Mouse (Mus musculus): ENCODE results near the gene Sertad2. TPM values are rescaled to one million over a fixed set of nuclear protein-coding genes. Genes with fewer than 3 reads are reported as not detected.

Sertad2 gene
- total RNA-seq (2021): 10 to 100 TPM; 20.1 to 23.6 TPM
- long read RNA-seq, experiment 1, full-length matches to known transcripts: 2 of 25 reads
- long read RNA-seq, experiment 1, partial matches to known transcripts: 0 of 25 reads
- long read RNA-seq, experiment 1, other reads (novel, unspliced or antisense): 23 of 25 reads
- long read RNA-seq, experiment 2, partial matches to known transcripts: 0 of 9 reads
- long read RNA-seq, experiment 2, other reads (novel, unspliced or antisense): 9 of 9 reads

DNA sequence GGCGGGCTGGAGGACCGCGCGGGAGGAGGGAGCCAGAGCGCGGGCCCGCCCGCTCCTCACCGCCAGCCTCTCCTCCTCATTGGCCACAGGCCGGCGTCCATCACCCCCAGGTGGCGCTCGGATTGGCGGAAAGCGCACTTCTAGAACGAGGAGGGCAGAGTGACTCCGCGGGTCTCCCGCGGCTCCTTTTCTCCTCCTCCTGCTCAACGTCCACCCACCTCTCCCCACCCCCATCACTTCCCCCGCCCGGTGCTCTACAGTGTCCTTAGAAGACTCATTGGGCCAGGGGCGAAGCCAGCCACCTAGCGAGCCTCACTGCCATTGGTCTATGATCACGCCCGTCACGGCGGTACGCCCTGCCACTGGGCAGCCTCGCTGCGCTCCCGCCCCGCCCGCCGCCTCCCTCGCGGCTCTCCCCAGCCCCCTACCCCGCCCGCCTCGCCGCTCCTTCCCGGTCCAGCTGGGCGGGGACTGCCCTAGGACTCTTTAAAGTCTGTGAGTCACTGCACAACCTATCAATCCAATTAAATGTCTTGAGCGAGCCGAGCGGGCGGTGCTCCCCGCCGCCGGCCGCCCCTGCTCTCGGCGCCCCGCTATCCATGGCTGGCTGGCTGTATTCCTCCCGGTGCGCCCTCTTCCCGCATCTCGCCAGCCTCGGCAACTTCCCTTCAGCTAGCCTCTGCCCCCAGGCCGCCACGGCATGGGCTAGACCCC lies at the start of gene Sertad2:
Gene Sertad2, plus strand, starts transcription at position 515 of the 714 bp plus-strand sequence.
- DNase-seq (ENCODE audit: low spot score in 2 of 2): peak; percentile 99

DNA sequence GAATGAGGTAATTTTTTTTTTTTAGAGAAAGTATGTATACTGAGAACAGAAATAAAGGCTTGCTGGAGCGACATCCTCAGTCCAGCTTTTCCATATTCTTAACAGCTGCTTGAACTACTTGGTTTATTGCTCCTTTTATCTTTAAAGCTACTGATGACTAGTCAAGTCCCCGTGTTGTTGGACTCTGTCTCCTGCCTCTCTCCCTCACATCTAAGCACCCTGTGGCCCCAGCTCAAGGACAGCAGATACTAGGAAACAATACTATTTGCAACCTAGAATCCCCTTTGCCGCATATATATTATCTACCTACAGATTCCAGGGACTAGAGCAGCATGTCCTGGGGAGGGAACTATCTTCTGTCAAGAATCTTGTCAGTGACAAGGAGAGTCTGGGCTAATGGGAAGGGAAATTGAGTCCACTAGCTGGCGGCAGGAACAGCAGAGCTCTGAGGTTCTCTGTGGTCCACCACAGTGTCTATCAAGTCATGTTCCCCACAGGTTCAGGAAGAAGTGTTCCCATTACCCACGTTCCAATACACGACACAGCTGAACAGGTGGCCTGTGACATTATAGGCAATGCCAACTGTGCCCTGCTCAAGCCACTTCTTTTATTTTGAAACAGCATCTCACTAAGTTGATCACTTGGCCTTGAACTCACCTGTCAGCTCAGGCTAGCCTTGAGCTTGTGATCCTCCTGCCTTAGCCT lies 49.0 kb upstream of the Sertad2 start:
- no peak for DNase-seq (ENCODE audit: low spot score in 2 of 2)

GRCm38 (mm10) chr11:20500516-20500915 lies 42.5 kb upstream of the Sertad2 start:
- DNase-seq (ENCODE audit: low spot score in 2 of 2): no peak

- no peak for DNase-seq (ENCODE audit: low spot score in 2 of 2)
These were observed 41.7 kb upstream of the Sertad2 start for GRCm38 (mm10) chr11:20501160-20501955.

- DNase-seq (ENCODE audit: low spot score in 2 of 2): no peak
These were observed 29.5 kb upstream of the Sertad2 start for GRCm38 (mm10) chr11:20513574-20513973.

GRCm38 (mm10) chr11:20514757-20515156 lies 28.3 kb upstream of the Sertad2 start:
- DNase-seq (ENCODE audit: low spot score in 2 of 2): no peak

DNA sequence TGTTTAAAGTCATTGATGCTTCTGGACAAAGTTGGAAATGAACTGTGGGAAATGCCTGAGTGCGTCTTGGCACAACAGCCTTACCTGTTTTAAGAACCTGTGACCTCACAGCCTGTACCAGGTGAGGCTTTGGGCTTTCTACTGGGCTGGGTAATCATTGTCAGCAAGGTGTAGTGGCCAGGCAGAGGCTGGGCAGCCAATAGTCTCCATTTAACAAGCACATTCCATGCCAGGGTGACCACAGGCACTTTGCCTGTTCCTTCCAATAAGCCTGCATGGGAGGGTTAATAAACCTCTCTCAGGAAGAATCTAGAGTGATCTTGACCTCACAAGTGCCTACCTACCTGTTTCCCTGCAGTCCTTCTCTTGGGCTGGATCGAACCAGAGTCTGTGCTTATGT lies 21.7 kb upstream of the Sertad2 start:
- DNase-seq (ENCODE audit: low spot score in 2 of 2): no peak

- no peak for DNase-seq (ENCODE audit: low spot score in 2 of 2)
These were observed 20.3 kb upstream of the Sertad2 start for GRCm38 (mm10) chr11:20522750-20523149.

DNA sequence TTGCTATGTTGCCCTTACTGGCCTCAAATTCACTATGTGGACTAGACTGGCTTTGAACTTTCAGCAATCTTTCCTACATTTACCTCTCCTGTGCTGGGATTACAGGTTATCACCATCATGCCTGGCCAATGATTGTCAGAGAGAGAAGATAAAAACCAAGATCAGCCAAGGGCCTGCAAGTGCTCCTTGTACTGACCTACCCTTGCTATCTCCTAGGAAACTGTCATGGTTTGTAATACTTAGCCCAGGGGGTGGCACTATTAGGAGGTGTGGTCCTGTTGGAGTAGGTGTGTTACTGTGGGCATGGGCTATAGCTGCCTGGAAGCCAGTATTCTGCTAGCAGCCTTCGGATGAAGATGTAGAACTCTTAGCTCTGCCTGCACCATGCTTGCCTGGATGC lies 18.6 kb upstream of the Sertad2 start:
- DNase-seq (ENCODE audit: low spot score in 2 of 2): no peak

DNA sequence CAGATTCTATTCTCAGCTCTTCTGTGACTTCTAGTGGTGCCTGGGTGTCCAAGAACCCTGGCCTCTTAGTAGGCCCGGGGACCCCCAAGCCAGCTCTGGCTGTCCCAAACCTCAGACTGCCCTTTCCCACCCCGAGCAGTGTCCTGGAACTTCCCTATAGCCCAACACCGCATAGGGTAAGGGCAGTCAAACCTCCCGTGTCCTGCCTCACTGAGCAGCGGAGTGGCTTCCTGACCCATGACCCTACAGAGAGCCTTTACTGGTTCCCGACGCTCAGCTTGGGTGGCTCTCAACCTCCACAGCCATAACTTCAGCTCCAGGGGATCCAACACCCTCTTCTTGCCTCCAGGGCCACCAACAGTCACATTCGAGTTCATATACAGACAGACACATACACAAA lies 17.1 kb upstream of the Sertad2 start:
- DNase-seq (ENCODE audit: low spot score in 2 of 2): no peak

- DNase-seq (ENCODE audit: low spot score in 2 of 2): no peak
These were observed 15.2 kb upstream of the Sertad2 start for GRCm38 (mm10) chr11:20527901-20528300.

GRCm38 (mm10) chr11:20531682-20531991 lies 11.4 kb upstream of the Sertad2 start:
- no peak for DNase-seq (ENCODE audit: low spot score in 2 of 2)

DNA sequence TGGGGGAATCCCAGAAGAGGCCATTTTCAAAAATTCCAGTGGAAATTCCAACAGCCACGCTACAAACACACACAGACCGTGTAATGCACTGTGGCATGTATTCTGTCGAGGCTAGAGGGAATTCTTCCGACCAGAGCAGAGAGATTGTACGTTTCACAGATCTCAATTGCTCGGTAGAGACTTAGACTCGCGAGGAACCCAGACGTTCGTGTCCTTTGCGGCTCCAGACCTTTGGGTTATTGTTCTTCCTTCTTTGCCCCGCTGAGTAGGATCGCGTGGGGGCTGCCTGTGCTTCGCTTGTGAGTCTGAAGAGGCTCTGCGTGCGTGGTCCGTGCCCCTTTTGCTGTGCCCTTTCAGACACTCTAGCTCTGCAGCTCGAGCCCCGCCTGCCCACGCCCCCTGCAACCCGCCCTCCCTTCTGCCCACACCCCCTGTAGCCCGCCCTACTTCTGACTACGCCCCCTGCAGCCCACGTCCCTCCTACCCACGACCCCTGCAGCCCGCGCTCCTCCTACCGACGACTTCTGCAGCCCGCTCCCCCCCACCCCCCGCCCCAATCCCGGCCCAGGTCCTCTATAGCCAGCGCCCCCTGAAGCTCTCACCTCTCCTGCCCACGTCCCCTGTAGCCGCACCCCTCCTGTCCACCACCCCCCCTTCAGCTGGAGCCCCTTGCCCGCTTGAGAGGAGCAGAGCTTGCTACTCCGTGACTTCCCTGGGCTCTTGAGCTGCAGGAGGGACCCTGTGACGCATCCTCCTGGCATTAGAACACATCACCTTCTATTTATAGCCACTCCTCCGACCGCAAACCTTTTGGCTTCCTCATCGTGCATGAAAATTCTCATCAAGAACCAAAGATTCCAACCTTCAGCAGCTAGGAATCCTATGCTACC lies 10.8 kb upstream of the Sertad2 start:
- DNase-seq (ENCODE audit: low spot score in 2 of 2): peak; percentile 32 to 48

DNA sequence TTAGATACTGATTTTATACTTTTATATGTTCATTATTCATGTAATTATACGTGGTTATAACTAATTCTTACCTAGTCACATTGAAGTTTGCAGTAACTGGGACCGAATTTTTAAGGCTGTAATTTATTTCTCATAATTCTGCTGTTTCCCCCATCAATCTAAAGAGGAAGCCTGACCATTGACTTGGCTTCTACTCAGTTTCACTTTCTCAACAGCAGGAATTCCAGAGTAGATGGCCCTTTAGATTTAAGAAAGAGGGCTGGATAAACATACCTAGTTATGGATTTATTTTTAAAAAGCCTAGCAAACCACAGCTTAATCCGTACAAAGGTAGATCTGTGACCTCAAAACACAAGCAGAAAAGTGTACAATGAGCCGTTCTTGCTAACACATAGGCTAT lies 9.8 kb upstream of the Sertad2 start:
- no peak for DNase-seq (ENCODE audit: low spot score in 2 of 2)

- DNase-seq (ENCODE audit: low spot score in 2 of 2): no peak
These were observed 5.8 kb upstream of the Sertad2 start for GRCm38 (mm10) chr11:20537221-20537620.

GRCm38 (mm10) chr11:20538496-20538895 lies 4.6 kb upstream of the Sertad2 start:
- DNase-seq (ENCODE audit: low spot score in 2 of 2): no peak

DNA sequence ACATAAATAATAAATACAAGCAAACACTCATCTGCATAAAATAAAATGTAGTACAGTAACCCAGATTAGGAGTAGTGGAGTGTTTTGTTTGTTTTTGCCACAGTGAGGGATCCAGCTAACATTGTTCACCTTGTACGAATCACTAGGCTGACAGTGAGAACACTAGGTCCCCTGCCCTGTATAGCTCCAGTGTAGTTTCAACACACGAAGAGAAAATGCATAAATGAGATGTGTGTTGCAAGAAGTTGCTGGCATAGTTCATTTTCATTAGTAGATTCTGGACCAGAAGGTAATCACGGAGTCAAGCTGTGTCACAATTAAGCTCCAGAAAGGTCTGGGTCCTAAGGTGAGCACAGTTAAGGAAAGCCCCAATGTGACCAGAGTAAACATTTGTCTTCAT lies 1.8 kb upstream of the Sertad2 start:
- DNase-seq (ENCODE audit: low spot score in 2 of 2): no peak

- DNase-seq (ENCODE audit: low spot score in 2 of 2): no peak
These were observed 937 bp upstream of the Sertad2 start for GRCm38 (mm10) chr11:20541995-20542637.

- DNase-seq (ENCODE audit: low spot score in 2 of 2): peak in 1 of 2 experiments; percentile 23
These were observed 534 bp downstream of the Sertad2 start for GRCm38 (mm10) chr11:20543453-20544120.

- DNase-seq (ENCODE audit: low spot score in 2 of 2): no peak
These were observed 1.3 kb downstream of the Sertad2 start for GRCm38 (mm10) chr11:20544376-20544775.

Measured in left cerebral cortex, adult 18-20 months (tissue).